Mouse (Mus musculus) forebrain, postnatal 0 days (tissue): ENCODE measurements around the gene Vkorc1. TPM values are rescaled to one million over a fixed set of nuclear protein-coding genes. Genes with fewer than 3 reads are reported as not detected.

Source experiments
- ATAC-seq: fragments of 200-750 bp; cut with Nextera tagmentation; 2 replicates; pipeline ENCODE4 v1.8.0; 2017; ENCODE audit warnings: mild to moderate bottlenecking, moderate library complexity
- DNase-seq: peaks from one replicate; pipeline ENCODE4 v3.0.0-alpha.2; 2015
- H3K27ac ChIP-seq: fragments of 300-500 bp; sonication (generic); 2 replicates; pipeline ENCODE4 v1.5.1; 2014; ENCODE audit warnings: low read depth, mild to moderate bottlenecking, antibody characterized with exemption, low read length, moderate library complexity, mixed read lengths
- H3K27me3 ChIP-seq: fragments of 300-500 bp; sonication (generic); 2 replicates; pipeline ENCODE4 v1.6.1; 2014; ENCODE audit warnings: mild to moderate bottlenecking, low read length, mixed read lengths; ENCODE audit not compliant: insufficient read depth
- H3K36me3 ChIP-seq: fragments of 300-500 bp; sonication (generic); 2 replicates; pipeline ENCODE4 v1.6.1; 2014; ENCODE audit warnings: mild to moderate bottlenecking, moderate library complexity; ENCODE audit not compliant: insufficient read depth
- H3K4me1 ChIP-seq: fragments of 300-500 bp; sonication (generic); 2 replicates; pipeline ENCODE4 v1.6.1; 2014; ENCODE audit warnings: antibody characterized with exemption; ENCODE audit not compliant: insufficient read depth
- H3K4me2 ChIP-seq: fragments of 300-500 bp; sonication (generic); 2 replicates; pipeline ENCODE4 v1.6.1; 2014; ENCODE audit warnings: low read depth, mild to moderate bottlenecking, moderate library complexity
- H3K4me3 ChIP-seq: fragments of 300-500 bp; sonication (generic); 2 replicates; pipeline ENCODE4 v1.5.1; 2014; ENCODE audit warnings: low read depth, low read length, mixed read lengths
- H3K9ac ChIP-seq: fragments of 300-500 bp; sonication (generic); 2 replicates; pipeline ENCODE4 v1.6.1; 2014; ENCODE audit warnings: mild to moderate bottlenecking
- H3K9me3 ChIP-seq: fragments of 300-500 bp; sonication (generic); 2 replicates; pipeline ENCODE4 v1.6.1; 2016; ENCODE audit warnings: low read length
- CTCF ChIP-seq: sonication (generic); IDR thresholded peaks from 2 replicates; pipeline ENCODE4 v1.5.1; 2016; ENCODE audit warnings: antibody characterized with exemption, control low read depth, low read depth
- whole genome bisulfite sequencing: fragments of 180-500 bp; shearing (Covaris S2); extraction: QIAGEN DNeasy Blood & Tissue Kit; methylation state at CpG from one replicate; pipeline ENCODE4 v1.1.7; 2014; 5-methylcytosine and 5-hydroxymethylcytosine counted together
- polyA plus RNA-seq: library from polyadenylated mRNA; unstranded; fragments of >200 nt; fragmentation: Nextera tagmentation; extraction: Ambion mirVana; gene quantifications from 2 replicates; pipeline ENCODE4 v1.2.1, GENCODE M21; 2015
- total RNA-seq: library from RNA; depleted of rRNA; stranded (reverse); fragments of >200 nt; gene quantifications from 2 replicates; pipeline ENCODE4 v1.2.3, GENCODE M21; 2014

The Vkorc1 gene
- total and polyA plus RNA-seq, 2 experiments from 2014 or later, result 28.0 to 69.4 TPM

DNA sequence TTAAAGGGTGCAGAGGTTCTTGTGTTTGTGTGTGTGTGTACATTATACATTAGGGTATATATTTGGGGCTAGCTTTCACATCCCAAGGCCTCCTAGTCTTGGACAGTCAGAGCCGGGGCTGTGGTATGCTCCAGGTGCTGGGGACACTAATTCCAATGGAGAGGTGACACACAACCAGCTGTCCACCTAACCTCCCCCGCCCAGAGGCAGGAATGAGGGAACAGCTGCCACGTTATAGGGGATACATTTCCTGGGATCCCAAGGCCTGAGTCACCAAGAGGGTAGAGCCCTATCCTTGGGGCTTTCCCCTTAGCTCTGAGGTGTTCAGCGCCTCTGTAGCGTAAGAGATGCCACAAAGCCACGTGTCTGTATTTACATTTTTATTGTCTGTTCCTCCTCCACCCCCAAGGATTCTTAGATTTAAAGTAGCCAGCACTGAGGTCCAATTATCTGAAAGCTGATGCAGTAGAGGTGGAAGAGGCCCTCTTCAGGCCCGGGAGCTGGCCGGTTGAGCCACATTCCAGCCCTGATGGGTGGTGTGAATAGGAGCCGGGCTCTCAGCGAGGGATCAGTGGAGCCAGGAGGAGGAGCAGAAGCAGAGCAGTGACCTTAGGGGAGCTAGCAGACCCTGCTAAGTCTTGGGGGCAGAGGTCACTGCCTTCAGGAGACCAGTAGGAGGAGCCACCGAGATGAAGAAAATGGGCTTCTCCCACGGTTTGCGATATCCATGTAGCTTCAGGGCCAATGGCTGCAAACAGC, 37.0 kb upstream of the Vkorc1 start:
- H3K27ac ChIP-seq, result no peak overlapping the region
- no peak overlapping the region for H3K9ac ChIP-seq
- H3K4me2 ChIP-seq, result no peak overlapping the region
- no peak for TF ChIP-seq CTCF
- peaks cover 10% of the 10 kb centered on the region; the same call in 1 of the 2 replicates for H3K27me3 ChIP-seq
- no peak overlapping the region for H3K4me3 ChIP-seq
- no peaks in the 10 kb centered on the region for H3K9me3 ChIP-seq
- no peaks in the 10 kb centered on the region for H3K36me3 ChIP-seq
- ATAC-seq, result no peak
- H3K4me1 ChIP-seq, result 0 out of 2 replicates have a peak, but pooled peaks cover 3% of the 10 kb centered on the region
- no peak for DNase-seq
- 24% methylated on average over 13 of the region's 13 CpGs for WGBS

DNA sequence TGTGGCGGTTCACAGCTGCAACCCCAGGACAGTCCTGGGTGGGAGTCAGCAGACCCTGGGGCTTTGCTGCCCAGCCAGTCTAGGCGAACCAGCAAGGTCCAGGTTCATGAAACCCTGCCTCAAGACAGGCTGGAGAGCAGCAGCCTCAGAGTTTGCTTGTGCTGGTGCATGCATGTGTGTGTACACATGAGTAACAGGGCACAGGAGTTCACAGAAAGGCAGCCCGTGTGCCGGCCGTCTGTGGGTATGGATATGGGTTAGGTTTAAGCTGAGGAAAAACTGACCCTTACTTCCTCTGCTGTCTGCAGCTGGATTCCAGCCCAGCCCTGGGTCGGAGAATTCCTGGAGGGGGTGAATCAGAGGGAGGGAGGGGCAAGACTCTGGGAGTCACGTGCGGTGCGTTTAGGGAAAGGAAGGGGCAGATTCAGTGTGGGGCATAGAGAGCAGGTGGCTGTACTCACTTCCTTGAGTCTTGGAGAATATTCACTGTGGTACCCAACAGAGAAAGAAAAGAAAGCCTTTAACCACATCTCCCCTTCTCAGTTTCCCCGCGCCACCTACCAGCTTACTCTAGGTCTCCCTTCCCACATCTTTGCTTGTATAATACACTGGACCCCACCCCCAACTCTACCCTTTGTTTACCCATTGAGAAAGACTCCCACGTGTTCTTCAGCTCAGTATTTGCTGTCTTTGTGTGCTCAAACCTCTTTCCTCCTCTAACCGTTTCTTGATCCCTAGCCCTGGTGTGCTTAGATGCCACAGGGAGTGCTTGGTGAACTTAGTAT, 36.1 kb upstream of the Vkorc1 start:
- Histone ChIP-seq H3K9ac (no peak overlapping the region), H3K4me2 (no peak overlapping the region), H3K4me3 (no peak overlapping the region), H3K9me3 (no peaks in the 10 kb centered on the region), H3K4me1 (0 out of 2 replicates have a peak, but pooled peaks cover 3% of the 10 kb centered on the region), H3K36me3 (peaks cover 7% of the 10 kb centered on the region; the same call in 1 of the 2 replicates), H3K27me3 (peaks cover 10% of the 10 kb centered on the region; the same call in 1 of the 2 replicates), H3K27ac (no peak overlapping the region)
- ATAC-seq, result no peak
- TF ChIP-seq CTCF, result no peak
- no peak for DNase-seq
- WGBS, result 37% methylated on average over 13 of the region's 13 CpGs

DNA sequence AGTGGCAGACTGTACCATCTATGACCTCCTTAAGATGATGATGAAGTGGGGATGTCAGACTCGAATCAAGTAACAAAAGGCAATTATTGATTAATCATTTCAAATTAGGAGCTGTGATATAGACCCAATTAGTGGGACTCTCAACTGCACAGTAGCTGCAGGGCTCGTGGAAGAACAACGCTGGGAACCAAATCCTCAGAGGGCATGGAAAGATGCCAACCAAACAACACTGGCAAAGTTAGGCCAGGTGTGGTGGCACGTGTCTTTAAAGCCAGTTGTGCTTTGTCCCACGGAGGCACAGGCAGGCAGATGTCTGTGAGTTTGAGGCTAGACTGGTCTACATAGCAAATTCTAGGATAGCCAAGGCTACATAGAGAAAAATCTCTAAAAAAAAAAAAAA, 35.2 kb upstream of the Vkorc1 start:
- H3K4me1 ChIP-seq, result no peaks in the 10 kb centered on the region
- H3K27ac ChIP-seq, result no peak overlapping the region
- no peak overlapping the region for H3K4me3 ChIP-seq
- H3K36me3 ChIP-seq, result peaks cover 14% of the 10 kb centered on the region
- peaks cover 10% of the 10 kb centered on the region; the same call in 1 of the 2 replicates for H3K27me3 ChIP-seq
- H3K9me3 ChIP-seq, result no peaks in the 10 kb centered on the region
- TF ChIP-seq CTCF, result no peak
- ATAC-seq (no peak), DNase-seq (no peak)
- H3K9ac ChIP-seq, result no peak overlapping the region
- H3K4me2 ChIP-seq, result no peak overlapping the region
- 63% methylated on average over 5 of the region's 5 CpGs for WGBS

DNA sequence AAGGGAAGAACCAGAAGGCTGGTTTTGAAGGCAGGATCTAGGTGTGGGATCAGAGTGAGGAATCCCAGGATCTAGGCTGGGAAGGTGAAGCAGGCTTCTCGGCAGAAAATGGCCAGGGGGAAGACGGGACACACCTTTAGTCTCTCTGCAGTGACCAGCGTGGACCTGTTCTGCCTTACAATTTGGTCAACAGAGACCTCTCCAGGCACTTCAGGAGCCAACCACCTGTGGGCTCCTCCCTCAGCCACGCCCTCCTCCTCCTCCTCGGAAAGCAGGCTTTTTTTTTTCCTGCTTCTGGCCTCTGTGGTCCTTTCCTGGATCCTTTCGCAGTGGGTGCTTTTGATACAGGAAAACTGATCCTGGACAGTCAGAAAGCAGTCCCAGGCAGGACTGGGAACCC, 34.5 kb upstream of the Vkorc1 start, which contains the start of gene Prss8:
Gene Prss8, minus strand, starts transcription at position 182 of the 400 bp plus-strand sequence.
- ATAC-seq (no peak), DNase-seq (no peak)
- Histone ChIP-seq H3K36me3 (peaks cover 20% of the 10 kb centered on the region), H3K4me2 (no peak within 1 kb of the TSS), H3K4me1 (no peaks in the 10 kb centered on the region), H3K9ac (no peak within 1 kb of the TSS), H3K4me3 (no peak within 1 kb of the TSS), H3K27ac (no peak within 1 kb of the TSS), H3K27me3 (peaks cover 10% of the 10 kb centered on the region; the same call in 1 of the 2 replicates), H3K9me3 (no peaks in the 10 kb centered on the region)
- WGBS, result 11% methylated on average over 5 of the region's 6 CpGs
- TF ChIP-seq CTCF, result no peak

DNA sequence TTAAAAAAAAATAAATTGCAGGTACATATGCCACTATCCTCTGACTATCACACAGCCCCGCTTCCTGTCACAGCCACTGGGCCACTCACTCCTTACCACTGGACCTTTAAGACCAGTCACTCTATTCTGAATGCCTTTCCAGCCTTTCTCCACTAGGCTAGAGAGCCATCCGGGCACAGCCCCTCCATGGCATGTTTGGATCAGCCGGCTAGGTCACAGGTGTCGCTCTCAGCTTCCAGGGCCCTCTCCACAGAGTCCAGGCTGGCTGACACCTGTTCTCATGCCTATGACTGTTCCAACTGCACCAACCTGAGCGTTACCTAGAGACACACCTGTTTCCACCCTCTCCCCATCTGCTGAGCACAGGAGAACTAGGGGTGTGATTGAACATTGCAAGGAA, 33.2 kb upstream of the Vkorc1 start:
- ATAC-seq, result no peak
- DNase-seq, result peak; percentile 6

DNA sequence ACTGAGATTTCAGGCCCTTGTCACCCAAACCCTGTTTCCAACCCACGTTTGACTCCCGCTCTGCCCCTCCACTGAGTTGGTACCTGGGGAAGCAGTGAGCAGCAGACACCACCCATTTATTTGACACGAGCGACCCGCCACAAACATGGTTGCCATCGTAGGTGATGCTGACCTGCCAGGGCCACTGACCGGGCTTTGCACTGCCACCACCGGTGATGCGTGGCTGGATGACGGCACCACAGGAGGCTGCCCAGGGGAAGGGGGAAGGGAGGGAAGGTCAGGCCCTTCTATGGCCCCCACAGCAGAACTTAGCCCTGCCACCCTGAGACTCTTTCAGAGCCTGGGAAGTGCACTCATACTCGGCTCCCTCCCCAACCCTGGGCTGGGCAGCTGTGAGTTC, 32.3 kb upstream of the Vkorc1 start:
- WGBS, result 85% methylated on average over 11 of the region's 11 CpGs
- Histone ChIP-seq H3K9me3 (no peaks in the 10 kb centered on the region), H3K9ac (no peak overlapping the region), H3K4me2 (no peak overlapping the region), H3K4me1 (no peaks in the 10 kb centered on the region), H3K4me3 (no peak overlapping the region), H3K36me3 (peaks cover 36% of the 10 kb centered on the region), H3K27ac (no peak overlapping the region), H3K27me3 (peaks cover 10% of the 10 kb centered on the region; the same call in 1 of the 2 replicates)
- TF ChIP-seq CTCF, result no peak
- DNase-seq (no peak), ATAC-seq (no peak)

More for the DNA sequence above, 33.2 kb upstream of the Vkorc1 start:
- Histone ChIP-seq H3K9ac (no peak overlapping the region), H3K9me3 (no peaks in the 10 kb centered on the region), H3K27me3 (peaks cover 10% of the 10 kb centered on the region; the same call in 1 of the 2 replicates), H3K27ac (no peak overlapping the region), H3K4me1 (no peaks in the 10 kb centered on the region), H3K36me3 (peaks cover 30% of the 10 kb centered on the region), H3K4me3 (no peak overlapping the region), H3K4me2 (no peak overlapping the region)
- WGBS, result 52% methylated on average over 5 of the region's 5 CpGs
- no peak for TF ChIP-seq CTCF

DNA sequence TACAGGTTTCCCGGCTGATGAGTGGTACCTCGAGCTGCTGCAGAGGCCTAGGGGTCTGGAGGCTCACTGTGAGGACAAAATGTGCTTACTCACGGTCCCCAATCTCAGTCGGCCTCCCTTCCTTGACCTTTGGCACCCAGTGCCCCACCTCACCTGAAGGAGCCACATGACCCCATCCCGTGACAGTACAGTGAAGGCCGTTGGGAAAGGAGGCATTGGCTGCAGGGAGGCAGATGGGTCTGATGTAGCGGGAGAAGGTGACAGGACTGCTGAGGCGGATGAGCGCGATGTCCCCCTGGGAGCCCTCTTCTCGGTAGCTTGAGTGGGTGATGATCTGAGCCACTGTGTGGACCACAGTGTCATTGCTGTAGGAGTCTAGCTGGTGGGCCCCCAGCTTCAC, 31.4 kb upstream of the Vkorc1 start:
- no peak for DNase-seq
- no peak for TF ChIP-seq CTCF
- WGBS, result 92% methylated on average over 11 of the region's 11 CpGs
- Histone ChIP-seq H3K4me2 (no peak overlapping the region), H3K36me3 (peaks cover 36% of the 10 kb centered on the region), H3K27me3 (peaks cover 10% of the 10 kb centered on the region; the same call in 1 of the 2 replicates), H3K27ac (no peak overlapping the region), H3K4me3 (no peak overlapping the region), H3K4me1 (no peaks in the 10 kb centered on the region), H3K9ac (no peak overlapping the region), H3K9me3 (no peaks in the 10 kb centered on the region)
- no peak for ATAC-seq
